Mouse (Mus musculus) duodenum, adult 2 months (tissue): ENCODE results near the gene Gaa. TPM values are rescaled to one million over a fixed set of nuclear protein-coding genes. Genes with fewer than 3 reads are reported as not detected.

Experiments used
- polyA plus RNA-seq: library from polyadenylated mRNA; depleted of rRNA; stranded (reverse); fragments of >200 nt; gene quantifications from 2 replicates; pipeline ENCODE4 v1.2.3, GENCODE M21; 2012; ENCODE audit warnings: low replicate concordance; rRNA removed

Gaa gene
- polyA plus RNA-seq, result 44.2 and 89.5 TPM in 2 replicates

DNA sequence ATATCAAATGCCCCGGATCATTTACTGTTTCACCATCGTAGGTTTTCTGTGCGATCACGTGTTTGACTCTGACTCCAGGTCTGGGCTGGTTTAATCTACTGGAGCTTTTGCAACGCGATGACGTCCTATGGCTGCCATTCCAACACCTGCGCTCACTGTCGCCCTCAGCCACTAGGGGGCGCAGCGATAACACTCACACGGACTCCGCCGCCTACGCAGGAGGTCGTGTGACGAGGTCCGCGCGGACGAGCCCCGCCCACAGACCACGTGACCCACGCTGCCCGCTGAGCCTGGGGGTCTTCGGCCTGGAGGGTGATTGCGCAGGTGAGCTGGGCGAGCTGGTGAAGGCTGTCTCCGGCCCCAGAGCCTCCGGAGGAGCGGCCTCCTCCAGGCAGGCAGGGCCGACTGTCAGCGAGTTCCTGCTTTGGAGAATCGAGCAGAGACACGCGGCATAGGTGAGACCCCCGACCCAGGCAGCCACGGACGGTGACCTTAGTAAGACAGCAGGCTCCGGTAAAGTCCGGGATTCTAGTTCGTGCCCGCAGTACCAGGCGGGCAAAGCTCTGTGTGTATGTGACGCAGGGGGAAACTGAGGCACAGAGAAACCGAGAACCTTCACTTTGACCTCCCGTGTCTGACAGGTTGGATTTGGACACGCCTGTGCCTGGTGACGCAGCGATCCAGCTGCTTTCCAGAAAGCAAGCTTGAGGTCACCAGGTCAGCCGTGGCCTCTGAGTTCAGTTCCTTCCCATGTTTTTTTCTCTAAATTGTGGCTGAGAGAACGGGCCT, at the start of gene Gaa:
Gene Gaa (plus strand): TSS at position 120 of the 789 bp plus-strand sequence.

GRCm38 (mm10) chr11:119228091-119228781, 39.5 kb upstream of the Gaa start, which contains the start of the genes Tbc1d16 and Ccdc40:
Gene Tbc1d16 (minus strand): TSS chr11:119228499.
Gene Ccdc40 (plus strand): TSS chr11:119228572.

DNA sequence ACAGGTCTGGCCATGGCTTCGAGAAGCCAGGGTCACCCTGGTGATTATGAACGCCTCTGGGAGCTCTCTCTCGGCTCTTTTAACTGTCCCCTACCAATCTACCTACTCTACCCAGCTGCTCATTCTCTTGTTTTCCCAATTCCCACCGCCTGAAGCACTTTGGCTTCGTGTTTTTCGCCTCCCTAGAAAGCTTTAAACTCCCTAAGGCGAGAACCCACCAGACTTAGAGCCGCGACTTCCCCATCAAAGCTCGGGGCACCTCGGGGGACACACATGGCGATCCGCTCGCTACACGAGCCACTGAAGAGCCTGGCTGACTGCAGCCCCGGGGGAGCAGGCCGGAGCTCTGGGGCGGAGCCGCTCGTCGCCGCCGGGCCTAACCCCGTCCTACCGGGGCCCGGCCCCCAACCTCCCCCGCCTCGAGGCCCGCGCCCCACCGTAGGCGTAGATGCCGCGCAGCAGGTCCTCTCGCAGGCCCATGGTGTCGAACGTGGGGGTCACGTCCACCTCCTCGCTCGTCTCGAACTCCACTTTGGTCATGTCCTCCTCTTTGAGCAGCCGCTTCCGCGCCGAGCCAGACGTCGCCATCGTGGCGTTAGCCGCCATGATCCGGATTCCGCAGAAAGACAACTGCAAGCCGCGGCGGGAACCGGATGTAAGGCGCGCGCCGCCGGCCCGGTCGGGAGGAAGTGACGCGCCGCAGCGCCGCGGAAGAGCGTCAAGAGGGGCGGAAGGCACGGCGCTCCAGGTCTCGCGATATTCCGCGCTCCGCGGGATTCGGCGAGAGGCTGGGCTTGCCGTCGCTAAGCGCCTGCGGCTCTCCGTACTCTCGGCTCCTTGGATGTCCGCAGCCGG, 31.9 kb downstream of the Gaa start, which contains the start of gene Eif4a3:
Gene Eif4a3 (minus strand): TSS at position 699 of the 855 bp plus-strand sequence.

GRCm38 (mm10) chr11:119307658-119307867, 39.9 kb downstream of the Gaa start, which contains the start of gene Card14:
Gene Card14 (plus strand): TSS chr11:119307768.

Other genes with a start within 250 kb of the Gaa start
- gene Cbx2, start 244.9 kb upstream of the Gaa start, polyA plus RNA-seq, result 2.0 and 3.3 TPM in 2 replicates
- 3.4 and 8.1 TPM in 2 replicates for gene Cbx8, start 226.9 kb upstream of the Gaa start, polyA plus RNA-seq
- gene Cbx4, start 181.7 kb upstream of the Gaa start, polyA plus RNA-seq, result 8.4 and 9.1 TPM in 2 replicates
- 2.4 and 5.3 TPM in 2 replicates for gene Tbc1d16, start 39.4 kb upstream of the Gaa start, polyA plus RNA-seq
- gene Ccdc40, start 39.3 kb upstream of the Gaa start, polyA plus RNA-seq, result 0.28 TPM in 1 of 2 replicates, not detected in the other
- 33.8 and 34.3 TPM in 2 replicates for gene Eif4a3, start 32.2 kb downstream of the Gaa start, polyA plus RNA-seq
- 3.8 and 5.5 TPM in 2 replicates for gene Card14, start 39.9 kb downstream of the Gaa start, polyA plus RNA-seq
- 13.0 and 22.7 TPM in 2 replicates for gene Sgsh, start 87.6 kb downstream of the Gaa start, polyA plus RNA-seq
- 9.8 and 13.4 TPM in 2 replicates for gene Slc26a11, start 87.7 kb downstream of the Gaa start, polyA plus RNA-seq
- gene Rnf213, start 125.2 kb downstream of the Gaa start, polyA plus RNA-seq, result 7.4 and 9.7 TPM in 2 replicates
- gene Endov, start 223.5 kb downstream of the Gaa start, polyA plus RNA-seq, result 15.3 and 19.9 TPM in 2 replicates